Mouse (Mus musculus): ENCODE measurements at regions not wholly inside any gene's neighbourhood (a gene's known extent, or its start where the extent isn't known, plus 50 kb on each side); places are given as distances from the start of the nearest gene placed in this dataset.

GRCm38 (mm10) chr17:51642682-51643081 lies 190.4 kb downstream of the Satb1 start:
- Histone ChIP-seq H3K9ac (ENCODE audit: low read depth, low read length) (no peak overlapping the region), H3K4me3 (ENCODE audit: low read depth, low read length) (no peak overlapping the region), H3K27ac (ENCODE audit: low read length) (no peak overlapping the region), H3K36me3 (ENCODE audit: control insufficient read depth, insufficient read depth) (no peaks in the 10 kb centered on the region), H3K9me3 (replicated peaks; ENCODE audit: control insufficient read depth, low read length) (no peaks in the 10 kb centered on the region), H3K4me2 (ENCODE audit: low read depth, low read length) (no peak overlapping the region), H3K27me3 (ENCODE audit: control insufficient read depth, insufficient read depth, low read depth, low read length) (no peaks in the 10 kb centered on the region), H3K4me1 (ENCODE audit: control insufficient read depth, low read depth, low read length) (no peaks in the 10 kb centered on the region)
- 61% methylated on average over 2 of the region's 2 CpGs for WGBS (ENCODE audit: insufficient replicate concordance)
- ATAC-seq (ENCODE audit: low read depth) = no peak

GRCm38 (mm10) chr17:51635913-51636312 lies 197.2 kb downstream of the Satb1 start:
- Histone ChIP-seq H3K4me2 (ENCODE audit: low read depth, low read length) (no peak overlapping the region), H3K4me3 (ENCODE audit: low read depth, low read length) (no peak overlapping the region), H3K36me3 (ENCODE audit: control insufficient read depth, insufficient read depth) (no peaks in the 10 kb centered on the region), H3K9ac (ENCODE audit: low read depth, low read length) (no peak overlapping the region), H3K27ac (ENCODE audit: low read length) (no peak overlapping the region), H3K27me3 (ENCODE audit: control insufficient read depth, insufficient read depth, low read depth, low read length) (no peaks in the 10 kb centered on the region), H3K4me1 (ENCODE audit: control insufficient read depth, low read depth, low read length) (no peaks in the 10 kb centered on the region), H3K9me3 (replicated peaks; ENCODE audit: control insufficient read depth, low read length) (no peaks in the 10 kb centered on the region)
- ATAC-seq (ENCODE audit: low read depth) = no peak
- WGBS (ENCODE audit: insufficient replicate concordance) = 77% methylated on average over 4 of the region's 4 CpGs

- H3K4me1 ChIP-seq (ENCODE audit: control insufficient read depth, low read depth, low read length) = no peaks in the 10 kb centered on the region
- no peaks in the 10 kb centered on the region for H3K9me3 ChIP-seq (replicated peaks; ENCODE audit: control insufficient read depth, low read length)
- H3K9ac ChIP-seq (ENCODE audit: low read depth, low read length) = no peak overlapping the region
- no peak overlapping the region for H3K27ac ChIP-seq (ENCODE audit: low read length)
- 41% methylated on average over 2 of the region's 2 CpGs for WGBS (ENCODE audit: insufficient replicate concordance)
- ATAC-seq (ENCODE audit: low read depth) = no peak
- H3K4me3 ChIP-seq (ENCODE audit: low read depth, low read length) = no peak overlapping the region
- no peaks in the 10 kb centered on the region for H3K27me3 ChIP-seq (ENCODE audit: control insufficient read depth, insufficient read depth, low read depth, low read length)
- no peaks in the 10 kb centered on the region for H3K36me3 ChIP-seq (ENCODE audit: control insufficient read depth, insufficient read depth)
- H3K4me2 ChIP-seq (ENCODE audit: low read depth, low read length) = no peak overlapping the region
Measured at GRCm38 (mm10) chr17:51631574-51631973, 201.5 kb downstream of the Satb1 start.

- Histone ChIP-seq H3K27me3 (ENCODE audit: control insufficient read depth, insufficient read depth, low read depth, low read length) (no peaks in the 10 kb centered on the region), H3K27ac (ENCODE audit: low read length) (no peak overlapping the region), H3K4me3 (ENCODE audit: low read depth, low read length) (no peak overlapping the region), H3K9me3 (replicated peaks; ENCODE audit: control insufficient read depth, low read length) (no peaks in the 10 kb centered on the region), H3K4me1 (ENCODE audit: control insufficient read depth, low read depth, low read length) (no peaks in the 10 kb centered on the region), H3K4me2 (ENCODE audit: low read depth, low read length) (no peak overlapping the region), H3K9ac (ENCODE audit: low read depth, low read length) (no peak overlapping the region), H3K36me3 (ENCODE audit: control insufficient read depth, insufficient read depth) (no peaks in the 10 kb centered on the region)
- ATAC-seq (ENCODE audit: low read depth) = no peak
- WGBS (ENCODE audit: insufficient replicate concordance) = 57% methylated on average over 3 of the region's 3 CpGs
Measured at GRCm38 (mm10) chr17:51620528-51620927, 212.6 kb downstream of the Satb1 start.

GRCm38 (mm10) chr17:51585263-51585662 lies 247.8 kb downstream of the Satb1 start:
- Histone ChIP-seq H3K9me3 (replicated peaks; ENCODE audit: control insufficient read depth, low read length) (no peaks in the 10 kb centered on the region), H3K4me1 (ENCODE audit: control insufficient read depth, low read depth, low read length) (no peaks in the 10 kb centered on the region), H3K27me3 (ENCODE audit: control insufficient read depth, insufficient read depth, low read depth, low read length) (no peaks in the 10 kb centered on the region), H3K4me2 (ENCODE audit: low read depth, low read length) (no peak overlapping the region), H3K27ac (ENCODE audit: low read length) (no peak overlapping the region), H3K4me3 (ENCODE audit: low read depth, low read length) (no peak overlapping the region), H3K9ac (ENCODE audit: low read depth, low read length) (no peak overlapping the region), H3K36me3 (ENCODE audit: control insufficient read depth, insufficient read depth) (no peaks in the 10 kb centered on the region)
- 63% methylated on average over 1 of the region's 1 CpGs for WGBS (ENCODE audit: insufficient replicate concordance)
- no peak for ATAC-seq (ENCODE audit: low read depth)

- Histone ChIP-seq H3K9me3 (replicated peaks; ENCODE audit: control insufficient read depth, low read length) (no peaks in the 10 kb centered on the region), H3K4me1 (ENCODE audit: control insufficient read depth, low read depth, low read length) (no peaks in the 10 kb centered on the region), H3K4me3 (ENCODE audit: low read depth, low read length) (no peak overlapping the region), H3K9ac (ENCODE audit: low read depth, low read length) (no peak overlapping the region), H3K36me3 (ENCODE audit: control insufficient read depth, insufficient read depth) (no peaks in the 10 kb centered on the region), H3K27ac (ENCODE audit: low read length) (no peak overlapping the region), H3K4me2 (ENCODE audit: low read depth, low read length) (no peak overlapping the region), H3K27me3 (ENCODE audit: control insufficient read depth, insufficient read depth, low read depth, low read length) (no peaks in the 10 kb centered on the region)
- 74% methylated on average over 19 of the region's 19 CpGs for WGBS (ENCODE audit: insufficient replicate concordance)
- no peak for ATAC-seq (ENCODE audit: low read depth)
Measured at GRCm38 (mm10) chr17:51583984-51584880, 248.9 kb downstream of the Satb1 start.

GRCm38 (mm10) chr17:51583277-51583676 lies 249.8 kb downstream of the Satb1 start:
- Histone ChIP-seq H3K4me1 (ENCODE audit: control insufficient read depth, low read depth, low read length) (no peaks in the 10 kb centered on the region), H3K36me3 (ENCODE audit: control insufficient read depth, insufficient read depth) (no peaks in the 10 kb centered on the region), H3K27me3 (ENCODE audit: control insufficient read depth, insufficient read depth, low read depth, low read length) (no peaks in the 10 kb centered on the region), H3K9me3 (replicated peaks; ENCODE audit: control insufficient read depth, low read length) (no peaks in the 10 kb centered on the region), H3K27ac (ENCODE audit: low read length) (no peak overlapping the region), H3K4me2 (ENCODE audit: low read depth, low read length) (no peak overlapping the region), H3K4me3 (ENCODE audit: low read depth, low read length) (no peak overlapping the region), H3K9ac (ENCODE audit: low read depth, low read length) (no peak overlapping the region)
- ATAC-seq (ENCODE audit: low read depth) = no peak
- WGBS (ENCODE audit: insufficient replicate concordance) = 71% methylated on average over 15 of the region's 15 CpGs

- no peaks in the 10 kb centered on the region for H3K9me3 ChIP-seq (replicated peaks; ENCODE audit: control insufficient read depth, low read length)
- no peak overlapping the region for H3K4me2 ChIP-seq (ENCODE audit: low read depth, low read length)
- no peaks in the 10 kb centered on the region for H3K27me3 ChIP-seq (ENCODE audit: control insufficient read depth, insufficient read depth, low read depth, low read length)
- H3K4me3 ChIP-seq (ENCODE audit: low read depth, low read length) = no peak overlapping the region
- H3K36me3 ChIP-seq (ENCODE audit: control insufficient read depth, insufficient read depth) = no peaks in the 10 kb centered on the region
- no peaks in the 10 kb centered on the region for H3K4me1 ChIP-seq (ENCODE audit: control insufficient read depth, low read depth, low read length)
- no peak overlapping the region for H3K27ac ChIP-seq (ENCODE audit: low read length)
- H3K9ac ChIP-seq (ENCODE audit: low read depth, low read length) = no peak overlapping the region
- ATAC-seq (ENCODE audit: low read depth) = no peak
- WGBS (ENCODE audit: insufficient replicate concordance) = 53% methylated on average over 3 of the region's 3 CpGs
Measured at GRCm38 (mm10) chr17:51555854-51556253, 277.2 kb downstream of the Satb1 start.

- Histone ChIP-seq H3K27me3 (ENCODE audit: control insufficient read depth, insufficient read depth, low read depth, low read length) (no peaks in the 10 kb centered on the region), H3K27ac (ENCODE audit: low read length) (no peak overlapping the region), H3K4me2 (ENCODE audit: low read depth, low read length) (no peak overlapping the region), H3K9ac (ENCODE audit: low read depth, low read length) (no peak overlapping the region), H3K9me3 (replicated peaks; ENCODE audit: control insufficient read depth, low read length) (no peaks in the 10 kb centered on the region), H3K36me3 (ENCODE audit: control insufficient read depth, insufficient read depth) (no peaks in the 10 kb centered on the region), H3K4me1 (ENCODE audit: control insufficient read depth, low read depth, low read length) (no peaks in the 10 kb centered on the region), H3K4me3 (ENCODE audit: low read depth, low read length) (no peak overlapping the region)
- WGBS (ENCODE audit: insufficient replicate concordance) = 33% methylated on average over 2 of the region's 2 CpGs
- ATAC-seq (ENCODE audit: low read depth) = peak; percentile 37; the same call in 1 of the 2 replicates
Measured at GRCm38 (mm10) chr17:51554446-51554845, 278.6 kb downstream of the Satb1 start.

Measured in liver, embryonic 16.5 days (tissue).